Mouse (Mus musculus): ENCODE measurements around the gene Arhgap15. TPM values are rescaled to one million over a fixed set of nuclear protein-coding genes. Genes with fewer than 3 reads are reported as not detected.
"Not testable (repeated sequence)": the region's sequence is repeated elsewhere in the genome, so short reads cannot be mapped to it uniquely, and the experiment has no call there.

The Arhgap15 gene
- total RNA-seq (2021), result 1 to 10 TPM; 9.4 to 9.5 TPM
- long read RNA-seq, experiment 1, partial matches to known transcripts, result 11 of 14 reads
- long read RNA-seq, experiment 1, other reads (novel, unspliced or antisense), result 3 of 14 reads
- long read RNA-seq, experiment 2, partial matches to known transcripts, result 16 of 23 reads
- long read RNA-seq, experiment 2, other reads (novel, unspliced or antisense), result 7 of 23 reads

DNA sequence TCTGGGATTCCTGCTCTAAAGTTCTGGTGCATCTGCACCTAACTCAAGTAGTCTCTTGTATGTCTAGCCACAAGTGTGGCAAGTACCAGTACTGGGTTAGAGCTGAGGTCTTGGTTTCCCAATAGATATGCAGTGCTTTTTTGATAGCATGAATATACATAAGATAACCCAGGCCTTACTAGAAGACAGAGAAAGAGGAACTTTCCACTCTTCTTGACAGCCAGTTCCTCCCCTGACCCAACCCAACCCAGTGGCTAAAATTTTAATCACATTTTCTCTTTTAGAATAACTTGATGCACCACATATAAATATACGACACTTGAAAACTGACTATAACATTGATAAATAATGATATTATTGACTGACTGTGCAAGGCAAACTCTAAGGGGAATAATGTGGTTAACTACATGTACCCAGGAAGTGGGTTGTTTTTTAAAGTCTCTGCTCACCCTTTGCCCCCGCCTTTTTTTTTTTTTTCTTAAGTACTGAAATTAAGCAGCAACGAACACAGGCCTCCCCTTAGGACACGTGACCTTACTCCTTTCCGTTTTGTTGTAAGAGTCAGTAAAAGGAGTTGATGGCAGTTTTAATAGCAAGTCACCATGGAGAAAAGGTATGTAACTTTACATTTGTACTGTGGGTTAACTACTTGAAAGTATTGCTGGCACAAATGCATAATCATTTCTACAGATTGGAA, at the start of gene Arhgap15:
Gene Arhgap15, plus strand, starts transcription at position 538 of the 697 bp plus-strand sequence.
- Histone ChIP-seq H3K4me3 (no peak within 1 kb of the TSS), H3K27ac (no peak within 1 kb of the TSS)
- DNase-seq (ENCODE audit: low spot score in 2 of 2), result no peak
- TF ChIP-seq CTCF (conservative IDR thresholded peaks at IDR 0.05), result no peak

- peak in 1 of 2 experiments; percentile 33 for DNase-seq (ENCODE audit: low spot score in 2 of 2)
- no peak overlapping the region for H3K4me3 ChIP-seq
- no peak for TF ChIP-seq CTCF (conservative IDR thresholded peaks at IDR 0.05)
- H3K27ac ChIP-seq, result no peak overlapping the region
These were observed 35.9 kb upstream of the Arhgap15 start for GRCm38 (mm10) chr2:43712611-43713138.

DNA sequence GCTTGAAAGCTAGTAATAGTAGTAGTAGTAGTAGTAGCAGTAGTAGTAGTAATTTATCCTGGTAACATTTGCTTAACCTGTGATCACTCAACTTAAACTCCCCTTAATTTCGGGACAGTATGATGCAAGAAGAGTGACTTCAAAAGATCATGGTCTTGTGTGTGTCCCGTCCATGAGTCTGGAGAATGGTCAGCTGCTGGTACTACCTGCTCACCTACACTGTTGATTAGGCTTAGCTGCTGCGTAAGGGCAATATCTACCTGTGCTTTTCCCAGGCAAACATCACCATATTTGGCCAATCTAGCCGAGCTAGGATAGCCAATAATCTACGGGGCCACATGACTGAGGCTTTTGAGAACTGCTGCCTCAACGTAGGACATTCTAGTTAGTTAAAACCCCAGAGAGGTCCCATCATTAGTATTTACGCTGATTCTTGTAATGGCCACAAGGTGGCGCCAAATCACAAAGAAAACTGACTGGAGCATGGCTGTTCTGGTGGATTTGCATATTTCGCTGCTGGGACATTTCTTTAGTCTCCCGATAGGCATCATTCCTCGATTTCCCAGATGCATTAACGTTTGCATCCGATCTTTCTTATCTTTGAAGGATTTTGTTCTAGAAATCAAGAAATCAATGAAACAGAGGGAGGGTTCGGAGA, 26.0 kb upstream of the Arhgap15 start:
- TF ChIP-seq CTCF (conservative IDR thresholded peaks at IDR 0.05), result peak; percentile 94
- Histone ChIP-seq H3K27ac (no peak overlapping the region), H3K4me3 (peak overlapping the region; percentile 36; the same call in 1 of the 2 replicates)
- peak; percentile 58 to 68 for DNase-seq (ENCODE audit: low spot score in 2 of 2)

DNA sequence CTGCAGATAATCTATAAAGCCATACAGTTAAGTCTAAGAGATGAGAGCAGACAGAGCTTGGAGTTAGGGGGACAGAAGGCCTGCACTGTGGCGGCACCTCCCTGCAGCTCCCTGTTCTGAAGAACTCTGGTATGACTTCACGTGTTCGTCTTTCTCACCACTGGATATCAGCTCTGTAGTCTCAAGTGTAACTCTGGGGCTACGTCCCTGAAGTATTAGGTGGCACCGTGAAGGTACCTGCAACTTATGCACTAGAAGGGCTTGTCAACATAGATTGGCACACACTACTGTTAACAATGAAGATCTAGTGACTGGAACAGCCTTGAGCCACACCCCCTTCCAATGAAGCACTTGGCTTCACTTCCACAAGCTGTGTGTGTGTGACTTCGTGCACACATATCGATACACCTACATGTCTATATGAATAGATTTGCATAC, 25.5 kb upstream of the Arhgap15 start:
- no peak for TF ChIP-seq CTCF (conservative IDR thresholded peaks at IDR 0.05)
- Histone ChIP-seq H3K27ac (no peak overlapping the region), H3K4me3 (peak overlapping the region; percentile 36; the same call in 1 of the 2 replicates)
- DNase-seq (ENCODE audit: low spot score in 2 of 2), result no peak

DNA sequence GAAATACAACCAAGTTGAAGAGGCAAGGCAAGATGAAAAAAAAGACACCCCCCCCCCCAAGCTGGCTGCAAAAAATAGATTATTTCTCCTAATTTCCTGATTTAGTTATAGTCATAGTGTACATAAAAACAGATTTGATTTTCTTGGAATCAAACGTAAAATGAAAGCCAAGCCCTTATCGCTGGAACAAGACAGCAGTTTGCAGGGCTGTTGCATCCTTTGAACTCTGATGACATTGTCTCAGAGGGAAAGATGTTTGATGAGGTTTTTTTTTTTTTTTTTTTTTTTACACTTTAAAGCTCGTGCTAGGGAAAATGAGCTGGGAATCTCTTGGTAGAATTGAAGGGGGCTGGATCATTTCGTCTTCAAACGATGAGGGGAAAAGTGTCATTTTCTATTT, 21.4 kb upstream of the Arhgap15 start:
- no peak overlapping the region for H3K4me3 ChIP-seq
- no peak overlapping the region for H3K27ac ChIP-seq
- no peak for TF ChIP-seq CTCF (conservative IDR thresholded peaks at IDR 0.05)
- DNase-seq (ENCODE audit: low spot score in 2 of 2), result no peak

DNA sequence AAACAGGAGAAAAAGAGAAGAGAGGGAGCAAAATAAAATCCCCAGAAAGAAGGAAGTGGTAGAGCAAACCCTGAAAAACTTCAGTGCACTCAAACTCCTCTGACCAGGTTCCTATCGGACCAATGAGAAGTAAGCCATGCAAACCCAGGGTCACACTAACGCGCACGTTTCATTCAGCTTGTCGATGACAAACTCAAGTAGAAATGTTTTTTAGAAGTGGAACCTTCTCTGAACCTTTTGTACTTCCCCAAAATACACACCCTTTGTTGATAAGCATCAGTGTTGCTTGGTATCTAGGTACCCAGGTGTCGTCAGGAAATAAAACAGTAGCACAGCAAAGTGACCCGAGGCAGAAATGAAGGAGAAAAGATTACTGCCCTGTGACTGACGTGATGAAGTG, 20.9 kb upstream of the Arhgap15 start:
- Histone ChIP-seq H3K27ac (no peak overlapping the region), H3K4me3 (no peak overlapping the region)
- TF ChIP-seq CTCF (conservative IDR thresholded peaks at IDR 0.05), result no peak
- DNase-seq (ENCODE audit: low spot score in 2 of 2), result no peak

GRCm38 (mm10) chr2:43728831-43729230, 19.8 kb upstream of the Arhgap15 start:
- no peak for TF ChIP-seq CTCF (conservative IDR thresholded peaks at IDR 0.05)
- no peak overlapping the region for H3K27ac ChIP-seq
- no peak for DNase-seq (ENCODE audit: low spot score in 2 of 2)
- no peak overlapping the region for H3K4me3 ChIP-seq

DNA sequence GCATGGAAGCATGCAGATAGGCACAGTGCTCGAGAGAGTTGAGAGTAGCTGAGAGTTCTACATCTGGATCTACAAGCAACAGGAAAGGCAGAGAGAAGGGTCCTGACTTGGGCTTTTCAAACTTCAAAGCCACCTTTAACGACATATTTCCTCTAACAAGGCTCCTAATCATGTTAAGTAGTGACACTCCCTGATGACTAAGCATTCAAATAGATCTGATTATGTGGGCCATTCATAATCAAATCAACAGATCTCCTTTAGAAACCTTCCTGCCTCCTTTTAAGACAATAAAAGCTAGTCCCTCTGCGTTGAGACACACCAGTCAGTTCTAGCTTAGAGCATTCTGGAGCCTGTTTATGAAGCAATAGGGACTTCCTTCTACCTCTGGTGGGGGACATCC, 16.2 kb upstream of the Arhgap15 start:
- Histone ChIP-seq H3K4me3 (no peak overlapping the region), H3K27ac (no peak overlapping the region)
- no peak for TF ChIP-seq CTCF (conservative IDR thresholded peaks at IDR 0.05)
- DNase-seq (ENCODE audit: low spot score in 2 of 2), result no peak

GRCm38 (mm10) chr2:43735071-43735470, 13.6 kb upstream of the Arhgap15 start:
- not testable (repeated sequence) for H3K4me3 ChIP-seq; H3K27ac ChIP-seq; DNase-seq (ENCODE audit: low spot score in 2 of 2)

DNA sequence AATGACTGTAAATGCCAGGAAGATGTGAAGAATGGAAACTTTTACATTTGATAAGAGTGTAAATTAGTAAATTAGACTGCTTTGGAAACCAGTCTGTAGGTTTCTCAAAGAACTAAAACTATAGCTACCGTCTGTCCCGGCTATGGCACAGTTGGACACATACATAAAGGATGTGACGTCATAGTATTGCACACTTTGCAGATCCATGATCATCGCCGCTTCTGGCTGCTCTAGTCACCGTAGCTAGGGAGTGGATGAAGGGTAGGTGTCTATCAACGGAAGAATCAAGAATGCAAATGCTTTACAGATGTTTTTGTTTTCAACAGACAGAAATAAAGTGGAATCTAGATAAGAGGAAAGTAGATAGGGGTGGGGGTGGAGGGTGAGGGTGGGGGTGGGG, 11.1 kb upstream of the Arhgap15 start:
- no peak for TF ChIP-seq CTCF (conservative IDR thresholded peaks at IDR 0.05)
- no peak overlapping the region for H3K4me3 ChIP-seq
- H3K27ac ChIP-seq, result no peak overlapping the region
- DNase-seq (ENCODE audit: low spot score in 2 of 2), result no peak

- DNase-seq (ENCODE audit: low spot score in 2 of 2), result no peak
- no peak for TF ChIP-seq CTCF (conservative IDR thresholded peaks at IDR 0.05)
- Histone ChIP-seq H3K4me3 (no peak overlapping the region), H3K27ac (no peak overlapping the region)
These were observed 10.0 kb upstream of the Arhgap15 start for GRCm38 (mm10) chr2:43738562-43739112.

GRCm38 (mm10) chr2:43739190-43739818, 9.3 kb upstream of the Arhgap15 start:
- Histone ChIP-seq H3K4me3 (no peak overlapping the region), H3K27ac (no peak overlapping the region)
- no peak for DNase-seq (ENCODE audit: low spot score in 2 of 2)
- no peak for TF ChIP-seq CTCF (conservative IDR thresholded peaks at IDR 0.05)

- H3K4me3 ChIP-seq, result no peak overlapping the region
- no peak for TF ChIP-seq CTCF (conservative IDR thresholded peaks at IDR 0.05)
These were observed 697 bp downstream of the Arhgap15 start for GRCm38 (mm10) chr2:43749321-43749720.

More at GRCm38 (mm10) chr2:43749321-43749720, 697 bp downstream of the Arhgap15 start:
- no peak overlapping the region for H3K27ac ChIP-seq
- no peak for DNase-seq (ENCODE audit: low spot score in 2 of 2)
